Mouse (Mus musculus) neural tube, embryonic 12.5 days (tissue): ENCODE data around the gene Selp. TPM values are rescaled to one million over a fixed set of nuclear protein-coding genes. Genes with fewer than 3 reads are reported as not detected.

Experiments
- polyA plus RNA-seq: library from polyadenylated mRNA; unstranded; fragments of >200 nt; fragmentation: Nextera tagmentation; extraction: Ambion mirVana; gene quantifications from 2 replicates; pipeline ENCODE4 v1.2.1, GENCODE M21; 2016

Gene Selp
- polyA plus RNA-seq, 1 experiment from 2014 or later = not detected

Other genes with a start within 250 kb of the Selp start
- gene Scyl3, start 186.2 kb upstream of the Selp start, polyA plus RNA-seq = 19.7 and 20.4 TPM in 2 replicates
- 16.4 and 17.7 TPM in 2 replicates for gene BC055324, start 120.5 kb upstream of the Selp start, polyA plus RNA-seq
- gene Mettl18, start 120.4 kb upstream of the Selp start, polyA plus RNA-seq = 8.0 and 9.6 TPM in 2 replicates
- gene Sele, start 67.0 kb upstream of the Selp start, polyA plus RNA-seq = not detected in 2 replicates
- gene Sell, start 53.3 kb upstream of the Selp start, polyA plus RNA-seq = 0.11 and 0.32 TPM in 2 replicates
- 0.24 TPM in 2 replicates for gene F5, start 36.6 kb downstream of the Selp start, polyA plus RNA-seq
- 8.2 and 8.8 TPM in 2 replicates for gene Slc19a2, start 133.8 kb downstream of the Selp start, polyA plus RNA-seq
- gene Ccdc181, start 160.3 kb downstream of the Selp start, polyA plus RNA-seq = 14.8 and 15.0 TPM in 2 replicates
- 24.9 and 26.4 TPM in 2 replicates for gene Nme7, start 188.9 kb downstream of the Selp start, polyA plus RNA-seq
- gene Blzf1, start 192.2 kb downstream of the Selp start, polyA plus RNA-seq = 29.2 and 30.6 TPM in 2 replicates